Mouse (Mus musculus): ENCODE results near the gene Slf2. TPM values are rescaled to one million over a fixed set of nuclear protein-coding genes. Genes with fewer than 3 reads are reported as not detected.

Slf2 gene
- 11.9 and 12.2 TPM in 2 replicates for polyA plus RNA-seq (2015; fragmentation: Nextera tagmentation; extraction: Ambion mirVana)

DNA sequence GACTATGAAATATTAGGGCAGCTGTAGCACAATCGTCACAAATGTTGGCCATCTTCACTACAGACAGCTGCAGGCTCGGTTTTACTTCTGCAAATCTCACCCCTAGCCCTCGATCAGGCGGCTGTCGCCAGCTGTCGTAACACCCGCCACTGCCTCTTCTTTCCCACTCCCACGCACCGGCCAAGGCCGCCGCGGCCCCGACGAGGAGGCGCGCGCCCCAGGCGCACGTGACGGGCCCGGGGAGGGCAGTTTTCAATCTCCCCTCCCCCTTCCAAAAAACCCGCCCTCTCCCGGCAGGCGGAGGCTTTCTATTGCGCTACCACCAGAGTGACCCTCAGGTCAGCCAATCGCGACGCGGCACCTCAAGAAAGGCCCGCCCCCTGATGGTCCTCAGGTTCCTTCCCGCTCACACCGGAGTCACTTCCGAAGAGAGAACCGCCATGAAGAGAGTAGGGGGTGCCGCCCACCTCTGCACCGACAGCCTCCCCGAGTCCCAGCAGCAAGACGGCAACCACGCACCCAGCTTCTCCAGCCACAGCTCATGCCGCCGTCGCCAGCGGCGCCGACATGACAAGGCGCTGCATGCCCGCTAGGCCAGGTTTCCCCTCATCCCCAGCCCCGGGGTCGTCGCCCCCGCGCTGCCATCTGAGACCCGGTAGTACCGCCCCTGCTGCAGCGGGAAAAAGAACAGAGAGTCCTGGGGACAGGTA is at the start of gene Slf2:
Gene Slf2, plus strand, starts transcription at position 408 of the 710 bp plus-strand sequence.
- Histone ChIP-seq H3K9ac (ENCODE audit: low read depth, low read length) (peak within 1 kb of the TSS; percentile 87), H3K4me2 (ENCODE audit: low read depth, low read length) (peak within 1 kb of the TSS; percentile 92), H3K27me3 (ENCODE audit: control insufficient read depth, insufficient read depth, low read depth, low read length) (no peaks in the 10 kb centered on the region), H3K9me3 (replicated peaks; ENCODE audit: control insufficient read depth, low read length) (no peaks in the 10 kb centered on the region), H3K4me1 (ENCODE audit: control insufficient read depth, low read depth, low read length) (peaks cover 8% of the 10 kb centered on the region), H3K36me3 (ENCODE audit: control insufficient read depth, insufficient read depth) (peaks cover 10% of the 10 kb centered on the region), H3K27ac (ENCODE audit: low read length) (peak within 1 kb of the TSS; percentile 84), H3K4me3 (ENCODE audit: low read depth, low read length) (peak within 1 kb of the TSS; percentile 99)
- WGBS (ENCODE audit: insufficient replicate concordance), result under 1% methylated on average over 55 of the region's 55 CpGs
- peak; percentile 96 for ATAC-seq (ENCODE audit: low read depth)

DNA sequence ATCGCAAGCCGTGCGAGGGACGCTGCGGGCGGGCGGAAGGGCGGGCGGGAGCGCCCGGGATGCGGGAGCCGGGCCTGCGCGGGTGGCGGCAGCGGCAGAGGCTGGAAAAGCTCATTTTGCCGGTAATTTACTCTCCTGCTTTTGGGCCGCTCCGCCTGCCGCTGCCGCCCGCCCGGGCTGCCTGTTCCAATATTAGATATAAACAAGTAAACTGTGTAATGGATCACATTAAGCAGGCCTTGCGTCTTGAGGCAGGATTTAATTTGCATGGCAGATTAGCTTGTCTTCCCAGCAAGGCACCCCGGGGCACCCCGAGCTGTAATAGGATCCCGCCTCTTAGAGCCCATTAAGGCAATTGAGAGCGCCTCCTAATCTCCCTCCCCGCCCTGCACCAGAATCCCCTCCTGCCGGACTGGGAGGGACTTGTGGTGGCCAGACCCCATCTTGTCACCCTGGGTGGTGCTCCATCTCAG is 48.4 kb upstream of the Slf2 start:
- H3K4me3 ChIP-seq (ENCODE audit: low read depth, low read length), result peak overlapping the region; percentile 15
- H3K9me3 ChIP-seq (replicated peaks; ENCODE audit: control insufficient read depth, low read length), result no peaks in the 10 kb centered on the region
- no peak overlapping the region for H3K9ac ChIP-seq (ENCODE audit: low read depth, low read length)
- no peak overlapping the region for H3K27ac ChIP-seq (ENCODE audit: low read length)
- H3K4me1 ChIP-seq (ENCODE audit: control insufficient read depth, low read depth, low read length), result no peaks in the 10 kb centered on the region
- peaks cover 42% of the 10 kb centered on the region for H3K27me3 ChIP-seq (ENCODE audit: control insufficient read depth, insufficient read depth, low read depth, low read length)
- ATAC-seq (ENCODE audit: low read depth), result no peak
- no peak overlapping the region for H3K4me2 ChIP-seq (ENCODE audit: low read depth, low read length)
- H3K36me3 ChIP-seq (ENCODE audit: control insufficient read depth, insufficient read depth), result no peaks in the 10 kb centered on the region
- WGBS (ENCODE audit: insufficient replicate concordance), result 4% methylated on average over 31 of the region's 31 CpGs

DNA sequence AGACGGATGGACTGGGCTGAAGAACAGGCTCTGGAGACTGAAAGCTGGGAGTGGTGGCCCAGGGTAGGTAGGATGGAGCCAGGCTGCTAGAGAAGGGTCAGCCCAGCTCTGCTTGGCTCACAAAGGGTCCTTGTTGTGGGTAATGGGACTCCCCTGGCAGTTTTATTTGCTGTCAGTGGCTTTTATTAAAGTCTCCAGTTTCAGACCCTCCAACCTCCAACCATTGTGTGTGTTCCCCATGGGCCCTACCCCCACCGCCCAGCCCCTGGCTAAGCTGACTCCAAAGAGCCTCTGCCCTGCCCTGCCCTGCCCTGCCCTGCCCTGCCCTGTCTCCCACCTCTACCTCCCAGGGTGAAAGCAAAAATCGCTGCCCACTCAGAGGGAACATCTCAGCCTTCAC is 46.6 kb upstream of the Slf2 start:
- no peaks in the 10 kb centered on the region for H3K4me1 ChIP-seq (ENCODE audit: control insufficient read depth, low read depth, low read length)
- no peak overlapping the region for H3K9ac ChIP-seq (ENCODE audit: low read depth, low read length)
- ATAC-seq (ENCODE audit: low read depth), result no peak
- H3K4me2 ChIP-seq (ENCODE audit: low read depth, low read length), result no peak overlapping the region
- H3K9me3 ChIP-seq (replicated peaks; ENCODE audit: control insufficient read depth, low read length), result no peaks in the 10 kb centered on the region
- no peaks in the 10 kb centered on the region for H3K36me3 ChIP-seq (ENCODE audit: control insufficient read depth, insufficient read depth)
- no peak overlapping the region for H3K27ac ChIP-seq (ENCODE audit: low read length)
- 36% methylated on average over 3 of the region's 3 CpGs for WGBS (ENCODE audit: insufficient replicate concordance)
- no peak overlapping the region for H3K4me3 ChIP-seq (ENCODE audit: low read depth, low read length)
- peaks cover 48% of the 10 kb centered on the region for H3K27me3 ChIP-seq (ENCODE audit: control insufficient read depth, insufficient read depth, low read depth, low read length)

DNA sequence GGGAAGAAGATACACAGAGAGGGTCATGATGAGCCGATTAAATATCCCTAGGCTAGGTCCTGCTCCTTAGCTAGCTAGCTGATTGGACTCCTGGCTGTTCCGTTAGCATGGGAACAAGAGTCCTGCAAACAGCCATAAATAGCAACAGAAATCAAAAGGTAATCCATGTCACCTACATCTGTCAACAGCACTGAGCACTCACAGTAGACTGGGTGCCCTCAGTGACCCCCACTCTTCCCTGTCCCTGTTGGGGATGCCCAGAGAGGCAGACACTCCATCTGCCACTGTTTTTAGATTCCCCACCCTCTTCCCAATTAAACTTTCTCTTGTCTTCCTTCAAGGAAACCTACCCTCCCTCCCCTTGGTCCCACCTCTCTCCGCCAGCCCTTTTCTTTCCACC is 44.5 kb upstream of the Slf2 start:
- Histone ChIP-seq H3K27me3 (ENCODE audit: control insufficient read depth, insufficient read depth, low read depth, low read length) (peaks cover 40% of the 10 kb centered on the region), H3K4me1 (ENCODE audit: control insufficient read depth, low read depth, low read length) (no peaks in the 10 kb centered on the region), H3K36me3 (ENCODE audit: control insufficient read depth, insufficient read depth) (no peaks in the 10 kb centered on the region), H3K9ac (ENCODE audit: low read depth, low read length) (no peak overlapping the region), H3K9me3 (replicated peaks; ENCODE audit: control insufficient read depth, low read length) (no peaks in the 10 kb centered on the region), H3K4me2 (ENCODE audit: low read depth, low read length) (no peak overlapping the region), H3K4me3 (ENCODE audit: low read depth, low read length) (no peak overlapping the region), H3K27ac (ENCODE audit: low read length) (no peak overlapping the region)
- 32% methylated on average over 3 of the region's 3 CpGs for WGBS (ENCODE audit: insufficient replicate concordance)
- ATAC-seq (ENCODE audit: low read depth), result no peak

DNA sequence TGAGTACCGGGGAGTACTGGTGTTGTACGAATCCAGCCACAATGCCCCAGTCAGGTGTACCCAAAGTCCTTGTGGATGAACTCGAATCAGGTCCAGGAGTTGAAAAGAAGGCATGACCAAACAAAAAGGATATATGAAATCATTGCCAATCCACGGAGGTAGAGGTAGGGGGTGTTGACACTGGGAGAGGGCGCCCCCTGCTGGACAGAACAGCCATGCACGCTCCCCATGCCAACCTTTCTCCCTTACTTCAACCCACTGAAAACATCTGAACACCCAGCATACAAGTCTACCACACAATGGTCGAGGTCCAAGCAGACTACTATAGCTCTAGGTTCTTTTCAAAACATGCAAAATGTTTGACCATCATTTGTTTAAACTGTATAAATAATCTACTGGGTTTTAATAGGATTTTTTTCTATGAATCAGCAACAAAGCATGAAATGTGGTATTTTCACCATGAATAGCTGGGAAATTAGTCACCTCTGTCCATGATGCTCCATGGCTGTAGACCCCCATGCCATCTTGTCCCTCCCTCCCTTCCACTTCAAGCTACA is 43.2 kb upstream of the Slf2 start:
- Histone ChIP-seq H3K9me3 (replicated peaks; ENCODE audit: control insufficient read depth, low read length) (no peaks in the 10 kb centered on the region), H3K27ac (ENCODE audit: low read length) (no peak overlapping the region), H3K36me3 (ENCODE audit: control insufficient read depth, insufficient read depth) (no peaks in the 10 kb centered on the region), H3K9ac (ENCODE audit: low read depth, low read length) (no peak overlapping the region), H3K4me2 (ENCODE audit: low read depth, low read length) (no peak overlapping the region), H3K4me1 (ENCODE audit: control insufficient read depth, low read depth, low read length) (no peaks in the 10 kb centered on the region), H3K27me3 (ENCODE audit: control insufficient read depth, insufficient read depth, low read depth, low read length) (peaks cover 27% of the 10 kb centered on the region), H3K4me3 (ENCODE audit: low read depth, low read length) (no peak overlapping the region)
- WGBS (ENCODE audit: insufficient replicate concordance), result 22% methylated on average over 7 of the region's 7 CpGs
- no peak for ATAC-seq (ENCODE audit: low read depth)

DNA sequence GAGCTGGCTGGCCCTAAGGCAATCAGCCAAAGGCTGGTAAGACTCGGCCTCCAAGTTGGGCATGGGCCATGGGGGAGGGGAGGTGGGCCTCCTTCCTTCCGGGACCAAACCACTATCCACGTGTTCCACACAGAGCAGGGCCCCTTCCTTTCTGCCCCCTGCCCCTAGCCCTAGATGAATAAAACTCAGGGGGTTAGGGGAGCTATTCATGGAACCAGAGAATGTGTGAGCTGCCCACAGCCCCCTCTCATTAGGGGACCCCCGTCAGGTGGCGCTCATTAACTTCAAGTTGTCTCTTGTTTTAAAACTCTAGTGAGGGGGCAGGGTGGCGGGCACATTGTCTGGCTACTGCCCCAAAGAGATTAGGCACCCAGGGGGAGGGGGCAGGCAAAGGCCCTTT is 41.4 kb upstream of the Slf2 start:
- ATAC-seq (ENCODE audit: low read depth), result no peak
- WGBS (ENCODE audit: insufficient replicate concordance), result 22% methylated on average over 6 of the region's 6 CpGs
- Histone ChIP-seq H3K4me3 (ENCODE audit: low read depth, low read length) (no peak overlapping the region), H3K4me2 (ENCODE audit: low read depth, low read length) (no peak overlapping the region), H3K27me3 (ENCODE audit: control insufficient read depth, insufficient read depth, low read depth, low read length) (peaks cover 18% of the 10 kb centered on the region), H3K36me3 (ENCODE audit: control insufficient read depth, insufficient read depth) (no peaks in the 10 kb centered on the region), H3K9ac (ENCODE audit: low read depth, low read length) (no peak overlapping the region), H3K9me3 (replicated peaks; ENCODE audit: control insufficient read depth, low read length) (no peaks in the 10 kb centered on the region), H3K4me1 (ENCODE audit: control insufficient read depth, low read depth, low read length) (no peaks in the 10 kb centered on the region), H3K27ac (ENCODE audit: low read length) (no peak overlapping the region)

DNA sequence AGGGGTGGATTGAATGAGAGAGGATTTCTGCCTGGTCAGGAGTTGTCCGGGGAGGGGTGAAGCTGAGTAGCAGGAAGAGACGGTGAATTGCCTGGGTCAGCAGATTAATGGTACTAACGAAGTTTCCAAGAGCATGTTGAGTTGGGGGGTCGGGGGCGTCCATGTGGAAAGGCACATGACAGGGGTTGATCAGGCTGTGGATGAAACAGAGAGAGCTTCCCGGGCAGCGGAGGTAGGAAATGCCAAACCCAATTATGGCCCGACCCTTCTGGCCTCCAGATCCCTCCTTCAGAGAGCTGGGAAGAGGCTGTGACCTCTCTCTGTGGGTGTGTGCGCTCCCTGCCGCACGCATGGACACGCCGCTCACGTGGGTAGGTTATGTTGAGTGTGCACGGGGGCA is 39.5 kb upstream of the Slf2 start:
- Histone ChIP-seq H3K4me2 (ENCODE audit: low read depth, low read length) (no peak overlapping the region), H3K4me1 (ENCODE audit: control insufficient read depth, low read depth, low read length) (no peaks in the 10 kb centered on the region), H3K9me3 (replicated peaks; ENCODE audit: control insufficient read depth, low read length) (no peaks in the 10 kb centered on the region), H3K4me3 (ENCODE audit: low read depth, low read length) (no peak overlapping the region), H3K9ac (ENCODE audit: low read depth, low read length) (no peak overlapping the region), H3K36me3 (ENCODE audit: control insufficient read depth, insufficient read depth) (no peaks in the 10 kb centered on the region), H3K27me3 (ENCODE audit: control insufficient read depth, insufficient read depth, low read depth, low read length) (peaks cover 13% of the 10 kb centered on the region), H3K27ac (ENCODE audit: low read length) (no peak overlapping the region)
- no peak for ATAC-seq (ENCODE audit: low read depth)
- WGBS (ENCODE audit: insufficient replicate concordance), result 65% methylated on average over 15 of the region's 15 CpGs

DNA sequence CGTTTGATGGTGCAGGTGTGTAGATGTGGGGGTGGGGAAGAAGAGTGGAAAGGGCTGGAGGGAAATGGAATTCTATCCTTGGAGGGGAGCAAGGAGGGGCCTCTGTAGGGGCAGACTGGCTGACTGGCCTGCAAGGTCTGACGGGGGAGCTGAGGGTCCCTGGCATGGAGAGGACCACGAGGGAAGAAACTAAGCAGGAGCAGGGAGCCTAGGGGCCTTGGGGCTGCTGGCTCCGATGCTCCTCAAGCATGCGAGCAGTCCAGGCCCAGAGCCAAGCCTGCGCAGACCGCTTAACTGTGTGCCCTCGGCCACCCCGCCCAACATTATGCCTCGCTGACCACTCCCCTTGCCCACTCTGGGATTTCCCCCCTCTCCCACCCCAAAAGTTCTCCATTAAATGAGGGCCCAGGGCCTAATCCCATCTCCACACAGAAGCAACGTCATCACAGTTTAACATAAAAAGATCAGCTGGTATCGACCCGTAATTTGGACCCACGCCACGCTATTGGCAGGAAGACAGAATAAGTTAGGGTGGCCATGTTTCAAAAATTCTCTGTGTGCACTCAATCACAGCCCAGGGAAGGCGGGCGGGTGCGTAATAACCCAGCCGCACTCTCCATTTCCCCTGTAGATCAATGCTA is 37.6 kb upstream of the Slf2 start:
- no peaks in the 10 kb centered on the region for H3K36me3 ChIP-seq (ENCODE audit: control insufficient read depth, insufficient read depth)
- no peaks in the 10 kb centered on the region for H3K4me1 ChIP-seq (ENCODE audit: control insufficient read depth, low read depth, low read length)
- no peak overlapping the region for H3K9ac ChIP-seq (ENCODE audit: low read depth, low read length)
- H3K9me3 ChIP-seq (replicated peaks; ENCODE audit: control insufficient read depth, low read length), result no peaks in the 10 kb centered on the region
- 49% methylated on average over 19 of the region's 19 CpGs for WGBS (ENCODE audit: insufficient replicate concordance)
- no peak overlapping the region for H3K4me3 ChIP-seq (ENCODE audit: low read depth, low read length)
- no peak overlapping the region for H3K27ac ChIP-seq (ENCODE audit: low read length)
- ATAC-seq (ENCODE audit: low read depth), result no peak
- no peak overlapping the region for H3K4me2 ChIP-seq (ENCODE audit: low read depth, low read length)
- H3K27me3 ChIP-seq (ENCODE audit: control insufficient read depth, insufficient read depth, low read depth, low read length), result peaks cover 11% of the 10 kb centered on the region

DNA sequence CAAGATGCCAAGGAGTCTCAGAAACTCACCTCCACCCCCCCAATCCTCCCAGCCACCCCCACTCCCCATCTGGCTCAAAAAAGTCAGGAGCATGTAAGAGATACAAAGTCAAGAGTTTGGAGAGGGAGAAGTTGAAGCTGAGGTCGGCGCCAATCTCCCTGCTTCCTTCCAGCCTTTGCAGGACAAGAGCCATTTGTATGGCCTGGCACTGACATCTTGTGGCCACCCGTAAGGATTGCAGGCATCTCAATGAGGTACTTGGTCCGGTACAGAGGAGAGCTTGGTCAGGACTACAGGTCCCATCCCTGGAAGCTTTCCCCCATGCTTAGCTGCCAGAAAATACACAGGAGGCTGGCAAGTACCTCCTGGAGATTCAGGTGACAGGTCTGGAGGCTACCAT is 35.7 kb upstream of the Slf2 start:
- Histone ChIP-seq H3K27me3 (ENCODE audit: control insufficient read depth, insufficient read depth, low read depth, low read length) (peaks cover 6% of the 10 kb centered on the region), H3K9me3 (replicated peaks; ENCODE audit: control insufficient read depth, low read length) (no peaks in the 10 kb centered on the region), H3K4me1 (ENCODE audit: control insufficient read depth, low read depth, low read length) (no peaks in the 10 kb centered on the region), H3K27ac (ENCODE audit: low read length) (no peak overlapping the region), H3K36me3 (ENCODE audit: control insufficient read depth, insufficient read depth) (no peaks in the 10 kb centered on the region), H3K4me3 (ENCODE audit: low read depth, low read length) (no peak overlapping the region), H3K4me2 (ENCODE audit: low read depth, low read length) (no peak overlapping the region), H3K9ac (ENCODE audit: low read depth, low read length) (no peak overlapping the region)
- 4% methylated on average over 4 of the region's 4 CpGs for WGBS (ENCODE audit: insufficient replicate concordance)
- no peak for ATAC-seq (ENCODE audit: low read depth)
